Mouse (Mus musculus): ENCODE measurements around the gene Sec16b. TPM values are rescaled to one million over a fixed set of nuclear protein-coding genes. Genes with fewer than 3 reads are reported as not detected.

Sec16b gene
- polyA plus RNA-seq (2015; fragmentation: Nextera tagmentation; extraction: Ambion mirVana) = 2.2 and 2.6 TPM in 2 replicates

DNA sequence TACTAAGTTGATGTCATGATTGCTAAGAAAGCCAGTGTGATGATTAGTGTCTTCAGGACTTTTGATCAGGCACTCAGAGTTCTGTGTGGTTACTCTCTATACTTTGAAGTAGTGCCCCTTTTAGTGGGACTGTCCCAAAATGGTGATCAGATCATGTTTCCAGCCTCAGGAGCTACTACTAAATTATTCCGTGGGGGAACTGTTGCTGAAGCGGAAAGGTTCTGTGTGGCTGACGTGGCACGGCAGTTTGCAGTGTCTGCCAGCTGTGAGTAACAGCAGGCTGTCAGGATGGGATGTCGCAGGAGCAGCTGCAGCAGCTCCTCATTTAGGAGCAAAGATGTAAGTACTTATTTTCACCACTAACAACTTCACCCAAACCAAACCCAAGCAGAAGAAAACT is at the start of gene Sec16b:
Gene Sec16b, plus strand, starts transcription at position 207 of the 400 bp plus-strand sequence.
- H3K9me3 ChIP-seq (replicated peaks) = no peaks in the 10 kb centered on the region
- H3K27ac ChIP-seq = no peak within 1 kb of the TSS
- H3K27me3 ChIP-seq = no peaks in the 10 kb centered on the region
- no peak within 1 kb of the TSS for H3K4me3 ChIP-seq (replicated peaks)
- 8% methylated on average over 5 of the region's 5 CpGs for WGBS
- peak within 1 kb of the TSS; percentile 25; the same call in 1 of the 2 replicates for H3K4me2 ChIP-seq
- no peak within 1 kb of the TSS for H3K9ac ChIP-seq
- H3K36me3 ChIP-seq = no peaks in the 10 kb centered on the region
- peaks cover 7% of the 10 kb centered on the region; the same call in 1 of the 2 replicates for H3K4me1 ChIP-seq
- peak; percentile 75 for ATAC-seq (replicated peaks; ENCODE audit: low FRiP score)

DNA sequence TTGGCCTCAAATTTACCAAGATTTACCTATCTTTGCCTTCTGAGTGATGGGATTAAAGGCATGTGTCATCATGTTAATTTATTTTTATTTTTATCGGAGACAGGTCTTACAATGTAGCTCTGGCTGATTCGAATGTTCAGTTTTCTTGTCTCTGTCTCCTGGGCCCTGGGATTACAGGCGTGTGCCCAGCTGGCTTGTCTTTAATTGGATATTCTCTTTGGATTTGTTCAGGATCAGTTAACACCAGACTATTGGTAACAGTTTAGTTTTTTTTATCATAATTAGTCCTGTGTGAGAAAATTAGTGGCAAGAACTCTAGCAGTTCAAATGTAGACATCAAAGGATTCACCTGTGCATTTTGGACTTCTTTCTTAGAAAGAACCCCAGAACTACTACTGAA is 48.7 kb upstream of the Sec16b start:
- H3K4me3 ChIP-seq (replicated peaks) = no peak overlapping the region
- no peaks in the 10 kb centered on the region for H3K36me3 ChIP-seq
- H3K27ac ChIP-seq = no peak overlapping the region
- H3K4me1 ChIP-seq = peaks cover 12% of the 10 kb centered on the region
- H3K9ac ChIP-seq = no peak overlapping the region
- no peak overlapping the region; the same call in 1 of the 2 replicates for H3K4me2 ChIP-seq
- no peaks in the 10 kb centered on the region for H3K27me3 ChIP-seq
- H3K9me3 ChIP-seq (replicated peaks) = no peaks in the 10 kb centered on the region
- ATAC-seq (replicated peaks; ENCODE audit: low FRiP score) = no peak
- WGBS = 94% methylated on average over 3 of the region's 3 CpGs

DNA sequence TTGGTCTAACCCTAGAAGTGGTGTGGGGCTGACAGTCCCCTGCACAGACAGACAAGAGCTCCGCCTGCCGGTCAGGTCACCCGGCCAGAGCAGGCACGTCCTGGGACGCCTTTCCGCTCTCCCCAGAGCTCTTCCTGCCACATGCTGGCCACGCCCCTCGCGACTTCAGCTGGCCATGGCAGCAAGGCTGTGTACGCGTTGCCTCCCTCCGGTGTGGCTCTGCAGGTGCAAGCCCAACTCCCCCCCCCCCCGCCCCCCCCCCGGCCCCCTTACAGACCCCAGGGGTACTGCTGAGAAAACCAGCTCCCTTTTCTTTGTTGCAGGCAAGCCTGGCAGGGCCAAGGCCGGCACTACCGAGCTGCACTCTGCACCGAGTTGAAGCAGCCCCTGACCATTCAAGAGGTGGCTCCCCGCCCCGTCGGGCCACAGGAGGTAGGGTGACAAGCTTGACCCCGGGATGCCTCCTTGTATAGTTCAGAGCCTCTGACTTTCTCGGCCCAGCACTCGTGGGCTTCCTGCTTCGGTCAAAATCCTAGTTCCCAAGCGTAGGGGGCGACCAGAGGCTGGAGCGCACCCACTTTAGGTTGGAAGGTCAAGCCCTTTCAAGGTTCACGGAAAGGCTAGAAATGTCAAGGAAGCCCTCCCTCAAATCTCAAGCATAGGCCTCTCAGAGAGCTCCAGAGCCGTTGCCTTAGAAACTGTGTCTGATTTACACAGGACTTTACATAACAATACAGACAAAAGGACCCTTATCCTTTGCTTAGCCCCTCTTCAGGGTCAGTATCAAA is 47.9 kb upstream of the Sec16b start, which contains the start of gene Cryzl2:
Gene Cryzl2, plus strand, starts transcription at position 157 of the 788 bp plus-strand sequence.
- H3K9me3 ChIP-seq (replicated peaks) = no peaks in the 10 kb centered on the region
- peak within 1 kb of the TSS; percentile 64 for H3K4me2 ChIP-seq
- peak within 1 kb of the TSS; percentile 30; the same call in 1 of the 2 replicates for H3K9ac ChIP-seq
- H3K4me1 ChIP-seq = peaks cover 12% of the 10 kb centered on the region
- no peaks in the 10 kb centered on the region for H3K36me3 ChIP-seq
- H3K4me3 ChIP-seq (replicated peaks) = peak within 1 kb of the TSS; percentile 44
- 6% methylated on average over 27 of the region's 29 CpGs for WGBS
- H3K27me3 ChIP-seq = no peaks in the 10 kb centered on the region
- no peak within 1 kb of the TSS for H3K27ac ChIP-seq
- peak; percentile 97 for ATAC-seq (replicated peaks; ENCODE audit: low FRiP score)

DNA sequence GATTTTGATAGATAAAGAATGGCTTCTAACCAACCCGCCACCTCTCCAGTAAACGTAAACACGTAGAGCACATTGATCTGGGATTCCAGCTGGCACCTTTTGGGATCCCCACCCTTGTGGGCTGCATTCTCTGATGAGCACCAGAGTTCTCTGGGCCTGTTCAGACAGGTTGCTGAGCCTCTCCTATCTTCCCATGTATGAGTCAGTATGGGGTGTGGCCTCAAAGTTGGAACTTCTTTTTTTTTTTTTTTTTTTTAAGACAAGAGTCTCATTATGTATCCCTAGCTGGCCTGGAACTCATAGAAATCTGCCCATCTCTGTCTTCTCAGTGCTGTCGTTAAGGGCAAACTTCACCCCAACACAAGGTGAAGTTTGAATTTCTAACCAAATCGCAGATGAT is 46.6 kb upstream of the Sec16b start:
- no peak overlapping the region for H3K4me2 ChIP-seq
- 92% methylated on average over 5 of the region's 5 CpGs for WGBS
- H3K36me3 ChIP-seq = no peaks in the 10 kb centered on the region
- no peak for ATAC-seq (replicated peaks; ENCODE audit: low FRiP score)
- no peak overlapping the region for H3K9ac ChIP-seq
- H3K4me3 ChIP-seq (replicated peaks) = no peak overlapping the region
- peaks cover 12% of the 10 kb centered on the region for H3K4me1 ChIP-seq
- no peaks in the 10 kb centered on the region for H3K9me3 ChIP-seq (replicated peaks)
- no peaks in the 10 kb centered on the region for H3K27me3 ChIP-seq
- H3K27ac ChIP-seq = no peak overlapping the region

DNA sequence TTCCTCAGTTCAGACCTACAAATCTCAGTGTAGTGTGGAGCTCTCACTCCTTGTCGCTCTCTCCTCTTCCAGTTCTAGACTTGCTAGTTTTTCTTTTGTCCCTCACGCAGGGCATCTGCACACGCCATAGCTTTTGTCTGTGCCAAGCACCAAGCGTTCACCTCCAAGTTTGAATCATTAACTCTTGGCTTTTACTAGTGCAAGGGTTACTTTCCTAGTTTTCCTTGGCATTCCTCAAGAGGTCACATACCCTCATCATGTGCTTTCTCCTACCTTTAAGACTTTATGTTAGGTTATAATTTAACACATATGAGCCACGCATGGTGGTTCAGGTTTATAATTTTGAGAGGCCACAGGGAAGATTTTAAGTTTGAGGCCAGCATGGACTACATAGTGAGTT is 45.3 kb upstream of the Sec16b start:
- Histone ChIP-seq H3K27ac (no peak overlapping the region), H3K36me3 (peaks cover 4% of the 10 kb centered on the region; the same call in 1 of the 2 replicates), H3K4me3 (replicated peaks) (no peak overlapping the region), H3K27me3 (no peaks in the 10 kb centered on the region), H3K9ac (no peak overlapping the region), H3K4me1 (peaks cover 12% of the 10 kb centered on the region), H3K4me2 (no peak overlapping the region), H3K9me3 (replicated peaks) (no peaks in the 10 kb centered on the region)
- no peak for ATAC-seq (replicated peaks; ENCODE audit: low FRiP score)
- WGBS = 93% methylated on average over 5 of the region's 5 CpGs

DNA sequence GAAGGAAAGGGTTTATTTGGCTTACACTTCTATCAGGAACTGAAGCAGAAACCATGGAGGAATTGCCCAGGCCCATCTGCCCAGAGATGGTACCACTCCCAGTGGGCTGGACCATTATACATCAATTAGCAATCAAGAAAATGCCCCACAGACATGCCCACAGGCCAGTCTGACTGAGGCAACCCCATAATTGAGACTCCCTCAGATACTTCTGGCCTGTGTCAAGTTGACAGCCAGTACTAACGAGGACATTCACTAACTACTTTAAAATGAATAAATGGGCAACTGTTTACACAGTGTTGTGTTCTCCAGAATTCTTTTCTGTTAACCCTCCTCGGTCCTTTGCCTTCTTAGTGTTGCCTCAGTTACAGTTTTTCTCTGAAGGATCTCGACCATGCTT is 44.2 kb upstream of the Sec16b start:
- 64% methylated on average over 3 of the region's 3 CpGs for WGBS
- H3K36me3 ChIP-seq = peaks cover 5% of the 10 kb centered on the region; the same call in 1 of the 2 replicates
- H3K4me1 ChIP-seq = peaks cover 12% of the 10 kb centered on the region
- no peak for ATAC-seq (replicated peaks; ENCODE audit: low FRiP score)
- no peak overlapping the region for H3K27ac ChIP-seq
- no peak overlapping the region for H3K4me2 ChIP-seq
- no peak overlapping the region for H3K9ac ChIP-seq
- no peaks in the 10 kb centered on the region for H3K9me3 ChIP-seq (replicated peaks)
- H3K4me3 ChIP-seq (replicated peaks) = no peak overlapping the region
- no peaks in the 10 kb centered on the region for H3K27me3 ChIP-seq

- Histone ChIP-seq H3K9ac (no peak overlapping the region), H3K4me1 (no peaks in the 10 kb centered on the region), H3K4me2 (no peak overlapping the region), H3K9me3 (replicated peaks) (no peaks in the 10 kb centered on the region), H3K27me3 (no peaks in the 10 kb centered on the region), H3K27ac (no peak overlapping the region), H3K4me3 (replicated peaks) (no peak overlapping the region), H3K36me3 (peaks cover 5% of the 10 kb centered on the region; the same call in 1 of the 2 replicates)
- no peak for ATAC-seq (replicated peaks; ENCODE audit: low FRiP score)
- WGBS = 81% methylated on average over 3 of the region's 3 CpGs
Observed at GRCm38 (mm10) chr1:157465194-157465593, 41.3 kb upstream of the Sec16b start.

DNA sequence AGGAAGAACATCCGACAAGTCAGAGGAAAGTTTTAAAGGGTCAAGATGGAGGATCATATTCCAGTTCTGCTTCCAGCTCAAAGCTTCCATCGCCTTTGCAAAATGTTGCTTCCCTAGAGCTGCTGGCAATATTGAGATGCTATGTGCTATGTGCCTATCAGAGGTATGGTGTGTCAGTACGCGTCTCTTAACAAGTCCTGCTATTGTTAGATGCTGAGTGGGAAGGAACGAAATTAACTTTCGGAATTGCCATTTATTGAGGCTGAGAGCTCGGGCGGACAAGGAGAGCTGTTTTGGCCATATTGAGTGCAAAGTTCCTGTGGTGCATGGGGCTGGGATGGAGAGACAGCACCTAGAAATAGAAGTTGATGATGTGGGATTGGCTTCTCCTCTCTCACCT is 38.7 kb upstream of the Sec16b start:
- Histone ChIP-seq H3K4me2 (no peak overlapping the region), H3K27ac (no peak overlapping the region), H3K36me3 (peaks cover 5% of the 10 kb centered on the region; the same call in 1 of the 2 replicates), H3K4me1 (no peaks in the 10 kb centered on the region), H3K9me3 (replicated peaks) (no peaks in the 10 kb centered on the region), H3K27me3 (no peaks in the 10 kb centered on the region), H3K9ac (no peak overlapping the region), H3K4me3 (replicated peaks) (no peak overlapping the region)
- no peak for ATAC-seq (replicated peaks; ENCODE audit: low FRiP score)
- 91% methylated on average over 8 of the region's 8 CpGs for WGBS

GRCm38 (mm10) chr1:157470761-157471386 is 35.7 kb upstream of the Sec16b start:
- Histone ChIP-seq H3K9me3 (replicated peaks) (no peaks in the 10 kb centered on the region), H3K36me3 (peaks cover 5% of the 10 kb centered on the region; the same call in 1 of the 2 replicates), H3K4me3 (replicated peaks) (no peak overlapping the region), H3K4me2 (no peak overlapping the region), H3K27me3 (no peaks in the 10 kb centered on the region), H3K9ac (no peak overlapping the region), H3K4me1 (no peaks in the 10 kb centered on the region), H3K27ac (no peak overlapping the region)
- ATAC-seq (replicated peaks; ENCODE audit: low FRiP score) = no peak
- WGBS = 88% methylated on average over 9 of the region's 9 CpGs

DNA sequence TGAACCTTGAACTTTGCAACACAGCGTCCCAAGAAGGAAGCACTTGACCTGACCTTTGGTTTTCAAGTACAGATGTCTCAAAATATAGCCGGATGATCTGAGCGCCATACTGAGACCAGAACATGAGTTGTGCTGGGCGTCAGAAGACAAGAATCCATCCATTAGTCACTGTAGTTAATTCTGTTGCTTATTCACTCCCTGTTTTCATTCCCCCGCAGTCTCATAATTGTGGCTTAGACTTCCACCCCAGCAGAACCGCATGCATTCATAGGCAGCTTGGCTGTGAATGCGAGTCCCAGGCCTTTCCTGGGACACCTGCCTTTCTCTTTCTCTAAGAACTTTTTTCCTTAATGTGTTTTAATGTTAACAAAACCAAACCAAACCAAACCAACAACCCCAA is 33.8 kb upstream of the Sec16b start:
- Histone ChIP-seq H3K4me3 (replicated peaks) (no peak overlapping the region), H3K4me1 (no peaks in the 10 kb centered on the region), H3K9ac (no peak overlapping the region), H3K9me3 (replicated peaks) (no peaks in the 10 kb centered on the region), H3K4me2 (no peak overlapping the region), H3K27me3 (no peaks in the 10 kb centered on the region), H3K27ac (no peak overlapping the region), H3K36me3 (no peaks in the 10 kb centered on the region)
- no peak for ATAC-seq (replicated peaks; ENCODE audit: low FRiP score)
- WGBS = 85% methylated on average over 7 of the region's 7 CpGs

GRCm38 (mm10) chr1:157474865-157475264 is 31.7 kb upstream of the Sec16b start:
- peak; percentile 77; the same call in 1 of the 2 replicates for ATAC-seq (replicated peaks; ENCODE audit: low FRiP score)
- Histone ChIP-seq H3K9me3 (replicated peaks) (no peaks in the 10 kb centered on the region), H3K27ac (no peak overlapping the region), H3K4me1 (no peaks in the 10 kb centered on the region), H3K36me3 (no peaks in the 10 kb centered on the region), H3K4me2 (no peak overlapping the region), H3K4me3 (replicated peaks) (no peak overlapping the region), H3K9ac (no peak overlapping the region), H3K27me3 (no peaks in the 10 kb centered on the region)
- WGBS = 59% methylated on average over 8 of the region's 8 CpGs

- ATAC-seq (replicated peaks; ENCODE audit: low FRiP score) = no peak
- Histone ChIP-seq H3K4me1 (0 out of 2 replicates have a peak, but pooled peaks cover 3% of the 10 kb centered on the region), H3K4me3 (replicated peaks) (no peak overlapping the region), H3K9ac (no peak overlapping the region), H3K4me2 (no peak overlapping the region), H3K27ac (no peak overlapping the region), H3K9me3 (replicated peaks) (no peaks in the 10 kb centered on the region), H3K27me3 (no peaks in the 10 kb centered on the region), H3K36me3 (no peaks in the 10 kb centered on the region)
- 77% methylated on average over 2 of the region's 2 CpGs for WGBS
Observed at GRCm38 (mm10) chr1:157476231-157476630, 30.3 kb upstream of the Sec16b start.

All from kidney, embryonic 15.5 days (tissue).